Mouse (Mus musculus) lung, adult 2 months (tissue): ENCODE data around the gene Rtn1. TPM values are rescaled to one million over a fixed set of nuclear protein-coding genes. Genes with fewer than 3 reads are reported as not detected.
"Not testable (repeated sequence)": the region's sequence is repeated elsewhere in the genome, so short reads cannot be mapped to it uniquely, and the experiment has no call there.

Experiments used
- DNase-seq: peaks from one replicate; pipeline ENCODE4 v3.0.0; 2022
- H3K4me1 ChIP-seq: fragments of 200-500 bp; 2 replicates; pipeline ENCODE4 v1.6.1; 2011; ENCODE audit warnings: low read length; ENCODE audit not compliant: control insufficient read depth, insufficient read depth
- H3K4me3 ChIP-seq: fragments of 200-500 bp; replicated peaks from 2 replicates; pipeline ENCODE3; 2011; ENCODE audit warnings: low read depth, mild to moderate bottlenecking, control low read depth, low read length; ENCODE audit errors: extremely low read depth
- CTCF ChIP-seq: fragments of 200-500 bp; IDR thresholded peaks from 2 replicates; pipeline ENCODE4 v1.5.1; 2011; ENCODE audit warnings: mild to moderate bottlenecking, low read length, control low read depth; ENCODE audit not compliant: insufficient read depth
- POLR2A ChIP-seq: fragments of 200-500 bp; IDR thresholded peaks from 2 replicates; pipeline ENCODE4 v1.6.1; 2011; ENCODE audit warnings: low read depth, mild to moderate bottlenecking, control low read depth, low read length, borderline replicate concordance; ENCODE audit errors: extremely low read depth
- WGBS: fragments of 180-500 bp; shearing (Covaris S2); methylation state at CpG from one replicate; pipeline ENCODE4 v1.1.7; 2018; 5-methylcytosine and 5-hydroxymethylcytosine counted together
- polyA plus RNA-seq: library from polyadenylated mRNA; depleted of rRNA; stranded (reverse); fragments of >200 nt; gene quantifications from 2 replicates; pipeline ENCODE4 v1.2.3, GENCODE M21; 2012

Rtn1 gene
- polyA plus RNA-seq, 1 experiment, result 9.2 TPM

- DNase-seq, result no peak
- Histone ChIP-seq H3K4me3 (no peak overlapping the region), H3K4me1 (no peaks in the 10 kb centered on the region)
- TF ChIP-seq POLR2A, result no peak
- TF ChIP-seq CTCF, result no peak
- 90% methylated on average over 8 of the region's 8 CpGs for WGBS
Measured at GRCm38 (mm10) chr12:72308506-72308905, 100.3 kb downstream of the Rtn1 start.

- no peak for DNase-seq
- Histone ChIP-seq H3K4me3 (no peak overlapping the region), H3K4me1 (no peaks in the 10 kb centered on the region)
- 86% methylated on average over 11 of the region's 11 CpGs for WGBS
- TF ChIP-seq POLR2A, result no peak
- no peak for TF ChIP-seq CTCF
Measured at GRCm38 (mm10) chr12:72306281-72306680, 102.6 kb downstream of the Rtn1 start.

DNA sequence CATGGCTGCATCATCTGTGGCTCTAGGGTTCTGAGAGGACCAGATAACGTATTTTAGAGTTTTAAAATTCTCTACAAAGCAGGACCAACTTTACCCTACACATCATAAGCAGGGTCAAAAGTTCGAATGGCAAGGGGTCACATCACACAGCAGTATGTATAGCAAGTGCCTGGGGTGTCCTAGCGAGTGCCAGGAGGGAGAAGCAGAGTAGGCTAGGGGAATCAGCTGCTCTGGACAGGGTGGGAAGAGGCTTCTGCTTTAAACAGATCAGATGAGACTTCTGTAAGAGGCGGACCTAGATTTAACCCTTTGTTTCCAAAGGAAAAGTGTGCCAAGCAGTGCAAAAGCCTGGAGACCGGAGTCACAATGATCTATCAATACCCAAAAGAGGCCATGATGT is 103.4 kb downstream of the Rtn1 start:
- 70% methylated on average over 5 of the region's 5 CpGs for WGBS
- TF ChIP-seq CTCF, result no peak
- no peak for TF ChIP-seq POLR2A
- Histone ChIP-seq H3K4me1 (no peaks in the 10 kb centered on the region), H3K4me3 (no peak overlapping the region)
- no peak for DNase-seq

DNA sequence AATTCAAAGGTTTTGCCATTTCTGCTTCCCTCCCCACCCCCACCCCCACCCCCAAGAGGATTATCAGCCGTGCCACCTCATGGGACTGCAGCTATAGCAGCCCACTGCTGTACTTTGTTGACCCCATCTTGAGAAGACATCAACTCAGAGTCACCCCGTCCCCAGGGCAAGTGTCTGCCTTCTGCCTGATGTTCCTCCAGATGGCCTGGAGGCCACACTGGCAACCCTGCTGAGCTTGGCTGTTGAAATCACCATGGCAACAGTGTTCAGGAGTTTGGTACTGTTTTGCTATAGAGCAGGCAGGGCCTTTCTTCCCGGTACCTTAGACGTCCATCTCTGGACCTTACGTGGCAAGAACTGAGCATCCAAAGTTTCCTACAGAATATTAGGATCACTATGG is 103.9 kb downstream of the Rtn1 start:
- H3K4me1 ChIP-seq, result no peaks in the 10 kb centered on the region
- H3K4me3 ChIP-seq, result no peak overlapping the region
- 65% methylated on average over 5 of the region's 5 CpGs for WGBS
- DNase-seq, result no peak
- TF ChIP-seq POLR2A (no peak), CTCF (no peak)

GRCm38 (mm10) chr12:72304347-72304688 is 104.5 kb downstream of the Rtn1 start:
- no peak for DNase-seq
- TF ChIP-seq CTCF, result no peak
- no peak for TF ChIP-seq POLR2A
- Histone ChIP-seq H3K4me3 (no peak overlapping the region), H3K4me1 (no peaks in the 10 kb centered on the region)
- WGBS, result 81% methylated on average over 5 of the region's 5 CpGs

DNA sequence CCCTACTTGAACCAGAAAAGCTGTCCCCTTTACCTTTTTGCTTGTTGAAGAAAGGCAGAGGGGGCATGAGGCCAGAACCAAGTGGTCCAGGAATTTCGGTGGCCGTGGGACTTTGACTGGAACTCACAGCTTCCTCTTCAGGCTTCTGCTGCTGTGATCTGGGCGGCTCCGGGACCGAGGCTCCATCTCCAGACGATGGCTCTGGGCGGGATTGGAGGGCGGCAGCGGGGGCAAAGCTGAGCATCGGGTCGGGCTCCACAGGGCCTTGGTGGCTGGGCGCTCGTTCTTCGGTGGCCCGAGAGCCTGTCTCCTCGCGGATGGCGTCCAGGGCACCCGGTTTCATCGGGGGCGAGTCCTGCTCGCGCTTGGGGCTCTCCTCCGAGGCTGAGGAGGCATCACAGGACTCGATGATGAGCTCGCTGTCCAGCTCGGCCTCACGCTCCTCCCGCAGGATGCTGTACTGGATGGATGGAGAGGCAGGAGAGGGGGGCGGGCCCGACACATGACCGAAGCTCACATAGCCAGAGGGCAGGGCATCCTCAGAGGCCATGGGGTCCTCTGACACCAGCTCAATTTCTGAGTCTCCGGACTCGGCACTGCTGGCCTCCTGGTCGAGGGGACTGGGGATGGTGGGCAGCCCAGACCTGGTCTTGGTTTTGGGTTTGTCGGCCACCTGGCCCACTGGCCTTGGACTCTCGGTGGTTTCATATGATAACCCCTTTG is 105.1 kb downstream of the Rtn1 start:
- WGBS, result 74% methylated on average over 37 of the region's 37 CpGs
- Histone ChIP-seq H3K4me1 (no peaks in the 10 kb centered on the region), H3K4me3 (no peak overlapping the region)
- TF ChIP-seq CTCF (no peak), POLR2A (no peak)
- no peak for DNase-seq

- 62% methylated on average over 8 of the region's 8 CpGs for WGBS
- no peak overlapping the region for H3K4me3 ChIP-seq
- H3K4me1 ChIP-seq, result no peaks in the 10 kb centered on the region
- DNase-seq, result no peak
- no peak for TF ChIP-seq CTCF
- no peak for TF ChIP-seq POLR2A
Measured at GRCm38 (mm10) chr12:72301431-72301830, 107.4 kb downstream of the Rtn1 start.

- WGBS, result 65% methylated on average over 8 of the region's 8 CpGs
- TF ChIP-seq POLR2A (no peak), CTCF (no peak)
- no peak for DNase-seq
- no peaks in the 10 kb centered on the region for H3K4me1 ChIP-seq
- no peak overlapping the region for H3K4me3 ChIP-seq
Measured at GRCm38 (mm10) chr12:72300971-72301370, 107.9 kb downstream of the Rtn1 start.

GRCm38 (mm10) chr12:72298222-72298621 is 110.6 kb downstream of the Rtn1 start:
- 38% methylated on average over 7 of the region's 7 CpGs for WGBS
- no peaks in the 10 kb centered on the region for H3K4me1 ChIP-seq
- no peak overlapping the region for H3K4me3 ChIP-seq
- TF ChIP-seq CTCF (no peak), POLR2A (no peak)
- no peak for DNase-seq

DNA sequence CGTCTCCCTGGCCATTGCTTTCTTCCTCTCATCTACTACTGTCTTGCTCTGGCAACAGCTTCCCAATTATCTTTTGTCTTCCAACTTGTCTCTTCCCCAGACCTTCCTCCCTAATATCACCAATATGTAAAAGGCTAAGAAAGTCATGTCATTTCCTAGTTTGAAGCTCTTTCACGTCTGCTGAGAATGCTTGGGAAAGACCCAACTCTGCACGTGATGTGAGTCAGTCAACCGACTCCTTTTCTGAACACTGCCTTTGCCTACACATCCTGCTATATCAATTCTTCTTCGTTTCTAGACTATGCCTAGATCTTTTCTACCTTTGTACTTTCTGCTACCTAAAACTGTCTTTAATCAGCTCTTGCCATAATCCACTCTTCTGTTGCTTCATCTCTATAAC is 112.3 kb downstream of the Rtn1 start:
- H3K4me1 ChIP-seq, result no peaks in the 10 kb centered on the region
- no peak overlapping the region for H3K4me3 ChIP-seq
- WGBS, result 90% methylated on average over 5 of the region's 5 CpGs
- DNase-seq, result no peak
- TF ChIP-seq CTCF (no peak), POLR2A (no peak)

- H3K4me1 ChIP-seq, H3K4me3 ChIP-seq, DNase-seq: not testable (repeated sequence)
- 95% methylated on average over 3 of the region's 3 CpGs for WGBS
Measured at GRCm38 (mm10) chr12:72293185-72293584, 115.7 kb downstream of the Rtn1 start.
